Comparison of ENCODE assay signal across 14 mouse cellular contexts in the genomic region with DNA sequence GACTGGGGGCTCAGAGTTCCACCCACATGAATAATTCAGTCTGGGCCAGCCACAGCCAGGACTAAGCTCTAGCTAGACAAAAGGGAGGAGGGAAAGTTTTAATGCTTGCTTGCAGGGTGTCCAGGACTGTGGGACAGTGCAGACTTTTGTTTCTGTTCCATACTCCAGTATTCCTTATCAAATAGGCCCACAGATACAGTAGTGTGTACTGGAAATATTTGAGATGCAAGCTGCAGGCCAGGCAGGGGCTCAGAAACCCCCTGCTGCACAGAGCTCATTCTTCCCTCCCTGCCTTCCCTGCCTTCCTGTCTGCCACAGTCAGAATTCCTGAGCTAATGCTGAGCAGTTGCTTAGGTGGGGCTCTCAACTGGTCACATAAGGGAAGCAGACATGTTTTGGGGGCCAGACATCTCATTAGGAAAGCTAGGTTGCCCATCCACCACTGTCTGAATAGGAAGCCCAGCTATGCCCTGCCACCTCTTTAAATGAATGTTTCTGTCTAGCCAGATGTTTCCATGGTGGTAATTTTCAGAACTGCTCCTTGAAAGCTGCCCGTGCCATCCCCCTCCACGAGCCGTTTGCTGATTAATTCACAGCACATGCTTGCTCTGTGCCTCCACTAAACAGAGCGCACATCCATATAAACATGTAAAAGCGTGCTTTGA.
A peak's percentile ranks its signal among the peaks of the same experiment; 100 is the strongest.
DNase-seq lines count a peak whose midpoint lies in the region; ATAC-seq lines count a peak whose summit lies in the region.
"Had no signal": no experiment of that assay in that cellular context is flagged by ENCODE, and none has a peak within 500 bp of the region (broad histone marks: within the 10 kb centered on the region; RNA-seq: fewer than 3 reads in every experiment).

No protein-coding gene starts in this region.

- 62% methylated on average over 5 of the region's 5 CpGs for WGBS in heart, embryonic 16.5 days
- WGBS in forebrain, embryonic 14.5 days = 19% methylated on average over 5 of the region's 5 CpGs
- WGBS in limb, embryonic 11.5 days = 34% methylated on average over 5 of the region's 5 CpGs
- 22% methylated on average over 5 of the region's 5 CpGs for WGBS in neural tube, embryonic 14.5 days

- no peak overlapping the region for H3K4me2 ChIP-seq in heart, embryonic 16.5 days (ENCODE audit: low read depth, low read length)
- H3K4me2 ChIP-seq in forebrain, embryonic 14.5 days (ENCODE audit: low read length) = no peak overlapping the region
- no peak overlapping the region for H3K4me2 ChIP-seq in limb, embryonic 11.5 days (ENCODE audit: low read depth, severe bottlenecking)
- no peak overlapping the region for H3K4me2 ChIP-seq in neural tube, embryonic 14.5 days (ENCODE audit: low read depth, low read length)

- H3K9ac ChIP-seq in heart, embryonic 16.5 days (ENCODE audit: low read length) = peak overlapping the region; percentile 28; the same call in 1 of the 2 replicates
- H3K9ac ChIP-seq in forebrain, embryonic 14.5 days (ENCODE audit: low read length) = peak overlapping the region; percentile 35; the same call in 1 of the 2 replicates
- no peak overlapping the region for H3K9ac ChIP-seq in limb, embryonic 11.5 days (ENCODE audit: low read length)
- H3K9ac ChIP-seq in neural tube, embryonic 14.5 days (replicated peaks; ENCODE audit: low read depth, low read length) = no peak overlapping the region

- H3K27me3 ChIP-seq in heart, embryonic 16.5 days (ENCODE audit: control insufficient read depth, insufficient read depth, low read length) = no peaks in the 10 kb centered on the region
- no peaks in the 10 kb centered on the region for H3K27me3 ChIP-seq in forebrain, embryonic 14.5 days (replicated peaks; ENCODE audit: control insufficient read depth, insufficient read depth, low read length)
- H3K27me3 ChIP-seq in limb, embryonic 11.5 days (ENCODE audit: control insufficient read depth, insufficient read depth, low read length) = no peaks in the 10 kb centered on the region
- no peaks in the 10 kb centered on the region for H3K27me3 ChIP-seq in neural tube, embryonic 14.5 days (ENCODE audit: control insufficient read depth, insufficient read depth, low read length)

- peaks cover 6% of the 10 kb centered on the region; the same call in 1 of the 2 replicates for H3K9me3 ChIP-seq in heart, embryonic 16.5 days (replicated peaks; ENCODE audit: control insufficient read depth, low read length)
- H3K9me3 ChIP-seq in forebrain, embryonic 14.5 days (replicated peaks; ENCODE audit: control insufficient read depth, low read length) = no peaks in the 10 kb centered on the region
- no peaks in the 10 kb centered on the region for H3K9me3 ChIP-seq in limb, embryonic 11.5 days (ENCODE audit: control insufficient read depth, low read length)
- no peaks in the 10 kb centered on the region for H3K9me3 ChIP-seq in neural tube, embryonic 14.5 days (ENCODE audit: control insufficient read depth, low read length)

- DNase-seq in heart, adult 8-10 months (ENCODE audit: low spot score) = no peak
- DNase-seq in forebrain, embryonic 14.5 days (ENCODE audit: low spot score) = peak; percentile 46
- DNase-seq in limb, embryonic 11.5 days (ENCODE audit: low spot score) = peak; percentile 59
- DNase-seq in spleen, adult 12 weeks (ENCODE audit: low spot score) = no peak
- DNase-seq in gastrocnemius, postnatal 4 days (ENCODE audit: low spot score in 2 of 2) = no peak
- DNase-seq: cerebellum, postnatal 10 days; gastrocnemius, adult 2 months; kidney, postnatal 25 days; lung, postnatal 10 days had no signal

- peaks cover 20% of the 10 kb centered on the region for H3K4me1 ChIP-seq in heart, embryonic 16.5 days (ENCODE audit: control insufficient read depth, insufficient read depth, low read length)
- peaks cover 14% of the 10 kb centered on the region for H3K4me1 ChIP-seq in forebrain, embryonic 14.5 days (ENCODE audit: control insufficient read depth, insufficient read depth, low read length)
- H3K4me1 ChIP-seq in limb, embryonic 11.5 days (ENCODE audit: control insufficient read depth, insufficient read depth, low read length) = peaks cover 14% of the 10 kb centered on the region
- peaks cover 12% of the 10 kb centered on the region for H3K4me1 ChIP-seq in neural tube, embryonic 14.5 days (ENCODE audit: control insufficient read depth, insufficient read depth, low read length)

- no peak for ATAC-seq in heart, embryonic 16.5 days (replicated peaks; ENCODE audit: extremely low read depth, insufficient read depth, low FRiP score)
- ATAC-seq in forebrain, embryonic 14.5 days = peak; percentile 57; the same call in 1 of the 2 replicates
- peak; percentile 54; the same call in 1 of the 2 replicates for ATAC-seq in limb, embryonic 11.5 days (ENCODE audit: insufficient number of reproducible peaks, low FRiP score, low TSS enrichment, low read depth)
- peak; percentile 38; the same call in 1 of the 2 replicates for ATAC-seq in neural tube, embryonic 14.5 days (ENCODE audit: low read depth)
- no peak for ATAC-seq in erythroblast, adult 5-6 weeks (replicated peaks; ENCODE audit: low FRiP score, poor library complexity, severe bottlenecking)

- no peak overlapping the region for H3K4me3 ChIP-seq in heart, embryonic 16.5 days (ENCODE audit: low read length)
- H3K4me3 ChIP-seq in forebrain, embryonic 14.5 days (ENCODE audit: low read depth, low read length) = no peak overlapping the region
- H3K4me3 ChIP-seq in limb, embryonic 11.5 days (ENCODE audit: low read depth, low read length) = no peak overlapping the region
- no peak overlapping the region for H3K4me3 ChIP-seq in neural tube, embryonic 14.5 days (ENCODE audit: low read depth, low read length)
- H3K4me3 ChIP-seq: gastrocnemius, adult 2 months; myocyte had no signal

- H3K27ac ChIP-seq in heart, embryonic 16.5 days (ENCODE audit: low read length) = 0 out of 2 replicates have a peak overlapping the region, but pooled peaks have one; percentile 18
- peak overlapping the region; percentile 60 for H3K27ac ChIP-seq in forebrain, embryonic 14.5 days (ENCODE audit: low read depth, low read length)
- peak overlapping the region; percentile 89 for H3K27ac ChIP-seq in limb, embryonic 11.5 days (replicated peaks; ENCODE audit: low read depth, low read length)
- peak overlapping the region; percentile 52 for H3K27ac ChIP-seq in neural tube, embryonic 14.5 days (ENCODE audit: low read depth, low read length)
- H3K27ac ChIP-seq: gastrocnemius, adult 2 months; stomach, postnatal 0 days had no signal

- peaks cover 3% of the 10 kb centered on the region; the same call in 1 of the 2 replicates for H3K36me3 ChIP-seq in heart, embryonic 16.5 days (ENCODE audit: control insufficient read depth, insufficient read depth)
- no peaks in the 10 kb centered on the region for H3K36me3 ChIP-seq in forebrain, embryonic 14.5 days (ENCODE audit: control insufficient read depth, insufficient read depth, low read length)
- H3K36me3 ChIP-seq in limb, embryonic 11.5 days (ENCODE audit: control insufficient read depth, insufficient read depth, low read length) = no peaks in the 10 kb centered on the region
- H3K36me3 ChIP-seq in neural tube, embryonic 14.5 days (ENCODE audit: control insufficient read depth, insufficient read depth, low read length) = no peaks in the 10 kb centered on the region

Comparison
In these comparisons a context has a peak if more than half of its experiments do, and no peak if none do; other contexts are left out.
1. ATAC-seq: peak in forebrain, embryonic 14.5 days (single experiment), limb, embryonic 11.5 days (single experiment) and neural tube, embryonic 14.5 days (single experiment); none in heart, embryonic 16.5 days (single experiment) and erythroblast, adult 5-6 weeks (single experiment).
2. H3K27ac ChIP-seq: peak in every context shown above with its lines; median percentile 89 in limb, embryonic 11.5 days; 60 in forebrain, embryonic 14.5 days; 52 in neural tube, embryonic 14.5 days; 18 in heart, embryonic 16.5 days.
3. H3K9ac ChIP-seq: peak in heart, embryonic 16.5 days (single experiment) and forebrain, embryonic 14.5 days (single experiment); none in limb, embryonic 11.5 days (single experiment) and neural tube, embryonic 14.5 days (single experiment).
4. DNase-seq: peak in forebrain, embryonic 14.5 days (single experiment) and limb, embryonic 11.5 days (single experiment); none in heart, adult 8-10 months (single experiment), spleen, adult 12 weeks (single experiment) and gastrocnemius, postnatal 4 days (0 of 2).